ENCODE assay signal across 8 mouse cellular contexts in the genomic region with DNA sequence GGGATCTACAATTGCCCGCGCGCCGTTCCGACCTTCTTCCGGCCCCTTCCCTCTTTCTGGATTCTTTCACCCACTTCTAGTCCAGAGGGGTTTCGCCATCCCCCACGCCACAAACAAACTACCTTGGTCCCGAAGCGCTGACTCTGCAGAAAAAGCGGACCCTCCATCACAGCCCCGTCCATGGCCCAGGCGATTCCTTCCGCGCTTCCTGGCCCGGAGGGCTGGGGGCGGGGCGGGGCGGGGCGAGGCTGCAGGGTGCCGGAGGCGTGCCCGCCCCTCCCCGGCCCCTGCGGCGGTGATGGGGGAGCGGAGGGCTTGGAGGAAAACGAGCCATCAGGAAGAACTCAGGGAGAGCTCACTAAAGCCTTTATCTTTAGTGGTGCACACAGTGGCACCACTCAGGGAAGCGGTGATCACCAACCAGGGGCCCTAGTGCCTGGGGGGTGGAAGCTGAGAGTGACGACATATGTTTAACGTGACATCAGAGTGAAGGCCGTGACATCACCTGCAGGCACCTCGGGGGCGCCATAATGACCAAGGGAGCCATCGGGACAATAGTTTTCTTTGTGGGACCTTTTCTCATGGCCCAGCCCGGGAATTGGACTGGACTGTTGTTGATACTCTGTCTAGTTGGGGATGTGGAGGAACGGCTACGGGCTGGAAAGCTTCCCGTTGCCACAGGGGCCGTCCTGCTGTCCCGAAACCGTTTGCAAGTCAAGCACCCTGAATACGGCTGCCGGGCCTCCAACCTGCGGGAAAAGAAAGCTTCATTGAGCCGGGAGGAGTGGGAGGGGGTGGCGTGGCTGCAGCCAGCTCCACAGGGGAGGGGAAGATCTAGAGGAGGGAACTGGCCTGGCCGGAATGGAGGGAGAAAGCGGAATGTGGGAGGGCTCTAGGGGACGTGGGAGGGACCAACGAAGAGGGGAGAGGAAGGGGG. TPM values are rescaled to one million over a fixed set of nuclear protein-coding genes. Genes with fewer than 3 reads are reported as not detected.
DNase-seq lines count a peak whose midpoint lies in the region; ATAC-seq and TF ChIP-seq lines count a peak whose summit lies in the region.

Dok1 (minus strand) TSS at position 223 of the 937 bp plus-strand sequence.
Loxl3 (plus strand) TSS at position 925 of the 937 bp plus-strand sequence.

- H3K4me3 ChIP-seq in C2C12 (ENCODE audit: insufficient read depth, poor library complexity, severe bottlenecking) (peak within 1 kb of the TSS; percentile 79), macrophage (ENCODE audit: inconsistent target) (peak within 1 kb of the TSS; percentile 99)
- H3K4me3 ChIP-seq in heart, embryonic 15.5 days, result peak within 1 kb of the TSS; percentile 77
- peak within 1 kb of the TSS; percentile 64 for H3K4me3 ChIP-seq in kidney, postnatal 0 days (replicated peaks; ENCODE audit: low read depth, low read length)

- peak; percentile 66 for ATAC-seq in activated CD4-positive, CD25-positive, alpha-beta regulatory T cell, adult 4 months
- peak; percentile 74 for ATAC-seq in erythroblast, adult 5-6 weeks (replicated peaks; ENCODE audit: low FRiP score, poor library complexity, severe bottlenecking)
- peak; percentile 85 for ATAC-seq in heart, embryonic 15.5 days (replicated peaks; ENCODE audit: insufficient number of reproducible peaks, insufficient read depth, low FRiP score, low read depth)
- ATAC-seq in kidney, postnatal 0 days (replicated peaks; ENCODE audit: low FRiP score, low read depth), result peak; percentile 75

- H3K4me2 ChIP-seq in heart, embryonic 15.5 days, result peak within 1 kb of the TSS; percentile 85
- peak within 1 kb of the TSS; percentile 82 for H3K4me2 ChIP-seq in kidney, postnatal 0 days (ENCODE audit: low read length)

- no peak for TF ChIP-seq CTCF in C2C12 (IDR thresholded peaks at IDR 0.05; ENCODE audit: control insufficient read depth, insufficient read depth, insufficient read length)
- TF ChIP-seq CTCF in kidney, postnatal 0 days (IDR thresholded peaks at IDR 0.05; ENCODE audit: low read depth), result no peak

- peak within 1 kb of the TSS; percentile 83 for H3K27ac ChIP-seq in heart, embryonic 15.5 days
- peak within 1 kb of the TSS; percentile 92 for H3K27ac ChIP-seq in kidney, postnatal 0 days
- peak within 1 kb of the TSS; percentile 95 for H3K27ac ChIP-seq in macrophage

- peaks cover 38% of the 10 kb centered on the region for H3K79me3 ChIP-seq in C2C12 (ENCODE audit: low read depth)

- WGBS in heart, embryonic 15.5 days, result 0% methylated on average over 51 of the region's 51 CpGs
- WGBS in kidney, postnatal 0 days, result under 1% methylated on average over 51 of the region's 51 CpGs
- 3% methylated on average over 44 of the region's 51 CpGs for WGBS in macrophage (ENCODE audit: missing documents)

- peaks cover 41% of the 10 kb centered on the region for H3K4me1 ChIP-seq in heart, embryonic 15.5 days (replicated peaks)
- peaks cover 3% of the 10 kb centered on the region; the same call in 1 of the 2 replicates for H3K4me1 ChIP-seq in kidney, postnatal 0 days (replicated peaks; ENCODE audit: insufficient read depth, low read length)

- peak within 1 kb of the TSS; percentile 68 for H3K9ac ChIP-seq in heart, embryonic 15.5 days
- peak within 1 kb of the TSS; percentile 53 for H3K9ac ChIP-seq in kidney, postnatal 0 days (ENCODE audit: low read depth, low read length)

- H3K9me3 ChIP-seq in heart, embryonic 15.5 days (replicated peaks), result no peaks in the 10 kb centered on the region
- H3K9me3 ChIP-seq in kidney, postnatal 0 days (replicated peaks; ENCODE audit: low read length), result no peaks in the 10 kb centered on the region

- peaks cover 67% of the 10 kb centered on the region for H3K79me2 ChIP-seq in C2C12 (ENCODE audit: control insufficient read depth, insufficient read depth)
- peaks cover 25% of the 10 kb centered on the region for H3K79me2 ChIP-seq in macrophage (ENCODE audit: inconsistent target)

- peak; percentile 98 for DNase-seq in kidney, postnatal 0 days (ENCODE audit: low spot score)
- peak; percentile 36 for DNase-seq in right cerebral cortex, postnatal 4 days
- no peak for DNase-seq in left cerebral cortex, adult 18-20 months (ENCODE audit: low spot score in 2 of 2)

- peaks cover 48% of the 10 kb centered on the region for H3K36me3 ChIP-seq in C2C12 (ENCODE audit: control insufficient read depth, insufficient read depth)
- H3K36me3 ChIP-seq in heart, embryonic 15.5 days, result no peaks in the 10 kb centered on the region
- no peaks in the 10 kb centered on the region for H3K36me3 ChIP-seq in kidney, postnatal 0 days (ENCODE audit: insufficient read depth, low read length)
- peaks cover 24% of the 10 kb centered on the region; the same call in 1 of the 2 replicates for H3K36me3 ChIP-seq in macrophage (ENCODE audit: inconsistent target)

- no peaks in the 10 kb centered on the region for H3K27me3 ChIP-seq in C2C12 (ENCODE audit: control insufficient read depth, insufficient read depth, insufficient read length)
- H3K27me3 ChIP-seq in heart, embryonic 15.5 days, result peaks cover 24% of the 10 kb centered on the region
- no peaks in the 10 kb centered on the region for H3K27me3 ChIP-seq in kidney, postnatal 0 days (ENCODE audit: insufficient read depth, low read length)

- H3ac ChIP-seq in C2C12 (ENCODE audit: control insufficient read depth, insufficient read length, low read depth), result peak within 1 kb of the TSS; percentile 82

TF ChIP-seq in C2C12, 6 proteins besides CTCF, POLR2A, EP300 and RAD21:
- no peak for TF ChIP-seq MAX (IDR thresholded peaks at IDR 0.05)

RNA-seq across cellular contexts. Expression of gene Dok1, which starts in this region (rescaled TPM):
- 80.8 TPM for polyA plus RNA-seq in C2C12 (2012; fragmentation: generic; extraction: Trizol)
- 10 to 100 TPM; 26.3 to 47.2 TPM for polyA plus RNA-seq in activated CD4-positive, CD25-positive, alpha-beta regulatory T cell, adult 4 months (2017; shearing (Covaris generic))
- 11.3 and 19.4 TPM in 2 replicates for total RNA-seq in erythroblast, adult 5-6 weeks (2015; ENCODE audit: low replicate concordance)
- total RNA-seq in erythroblast, adult 5-6 weeks (2017; ENCODE audit: low replicate concordance), result 23.9 and 24.7 TPM in 2 replicates
- 7.1 and 10.8 TPM in 2 replicates for polyA plus RNA-seq in heart, embryonic 15.5 days (2015; fragmentation: Nextera tagmentation; extraction: Ambion mirVana)
- 13.7 and 15.2 TPM in 2 replicates for polyA plus RNA-seq in kidney, postnatal 0 days (2015; fragmentation: Nextera tagmentation; extraction: Ambion mirVana)
- total RNA-seq in macrophage (2018; cell fraction: chromatin; rRNA removed), result 10 to 100 TPM in 22 of 26 experiments, 1 to 10 TPM in 4; 3.0 to 75.5 (median 33.8) TPM
- total RNA-seq in macrophage (2018; cell fraction: cytosol; rRNA removed), result 100 to 1,000 TPM in 5 of 26 experiments, 10 to 100 TPM in 21; 39.1 to 112 (median 71.5) TPM
- 100 to 1,000 TPM in 3 of 26 experiments, 10 to 100 TPM in 23; 15.4 to 138 (median 60.7) TPM for total RNA-seq in macrophage (2018; cell fraction: nucleus; rRNA removed)
- 30.0 to 70.8 TPM (median 64.9 TPM) in 3 replicates for polyA plus RNA-seq in macrophage (2018)
- total RNA-seq in left cerebral cortex, adult 18-20 months (2021), result 1 to 10 TPM; 1.8 to 2.7 TPM

RNA-seq across cellular contexts. Expression of gene Loxl3, which starts in this region (rescaled TPM):
- 23.0 TPM for polyA plus RNA-seq in C2C12 (2012; fragmentation: generic; extraction: Trizol)
- under 1 TPM in 1 of 2 experiments, not detected in 1; 0.26 TPM for polyA plus RNA-seq in activated CD4-positive, CD25-positive, alpha-beta regulatory T cell, adult 4 months (2017; shearing (Covaris generic))
- total RNA-seq in erythroblast, adult 5-6 weeks (2015; ENCODE audit: low replicate concordance), result 1.5 and 2.9 TPM in 2 replicates
- 3.2 and 3.6 TPM in 2 replicates for total RNA-seq in erythroblast, adult 5-6 weeks (2017; ENCODE audit: low replicate concordance)
- polyA plus RNA-seq in heart, embryonic 15.5 days (2015; fragmentation: Nextera tagmentation; extraction: Ambion mirVana), result 7.5 and 11.9 TPM in 2 replicates
- 13.4 and 16.1 TPM in 2 replicates for polyA plus RNA-seq in kidney, postnatal 0 days (2015; fragmentation: Nextera tagmentation; extraction: Ambion mirVana)
- total RNA-seq in macrophage (2018; cell fraction: chromatin; rRNA removed), result 100 to 1,000 TPM in 5 of 26 experiments, 10 to 100 TPM in 18, 1 to 10 TPM in 3; 5.5 to 136 (median 38.4) TPM
- 10 to 100 TPM in 9 of 26 experiments, 1 to 10 TPM in 17; 1.6 to 18.5 (median 5.9) TPM for total RNA-seq in macrophage (2018; cell fraction: cytosol; rRNA removed)
- total RNA-seq in macrophage (2018; cell fraction: nucleus; rRNA removed), result 10 to 100 TPM in 22 of 26 experiments, 1 to 10 TPM in 4; 4.2 to 87.4 (median 28.4) TPM
- polyA plus RNA-seq in macrophage (2018), result 6.0 to 8.2 TPM (median 7.6 TPM) in 3 replicates
- 1 to 10 TPM; 2.0 to 2.2 TPM for total RNA-seq in left cerebral cortex, adult 18-20 months (2021)

Comparison
In these comparisons a context has a peak if more than half of its experiments do, and no peak if none do; other contexts are left out.
1. DNase-seq: peak in kidney, postnatal 0 days (single experiment) and right cerebral cortex, postnatal 4 days (single experiment); none in left cerebral cortex, adult 18-20 months (0 of 2).
2. Peak in every context shown above with its lines, with median percentiles within 50 percentile points of each other: H3K4me3 ChIP-seq, ATAC-seq and H3K27ac ChIP-seq.